Mouse (Mus musculus) heart, postnatal 4 days (tissue): ENCODE data around the gene Btbd35f7. TPM values are rescaled to one million over a fixed set of nuclear protein-coding genes. Genes with fewer than 3 reads are reported as not detected.
"Not testable (repeated sequence)": the region's sequence is repeated elsewhere in the genome, so short reads cannot be mapped to it uniquely, and the experiment has no call there.

ENCODE experiments used
- DNase-seq: peaks from one replicate; pipeline ENCODE4 v3.0.0; 2021
- total RNA-seq, 2 experiments: library from RNA; stranded (reverse); gene quantifications; 2 replicates each; pipeline ENCODE4 v1.2.3; 2021

Btbd35f7 gene
- total RNA-seq: not detected

- not testable (repeated sequence) for DNase-seq
These were observed at the start of gene Btbd35f7 for GRCm38 (mm10) chrX:5668767-5669166. TSS of gene Btbd35f7 (plus strand) at chrX:5669067.

Other genes starting within 250 kb of the Btbd35f7 start
- not detected for gene Mycs, start 199.8 kb upstream of the Btbd35f7 start, total RNA-seq